Mouse (Mus musculus): Measurements from ENCODE around the gene Tnnt2. TPM values are rescaled to one million over a fixed set of nuclear protein-coding genes. Genes with fewer than 3 reads are reported as not detected.

The Tnnt2 gene
- polyA plus RNA-seq, 1 experiment from 2014 or later = 0.82 TPM

GRCm38 (mm10) chr1:135899991-135900515 is 63.9 kb downstream of the Tnnt2 start:
- Histone ChIP-seq H3K9me3 (ENCODE audit: control insufficient read depth, low read length) (no peaks in the 10 kb centered on the region), H3K27ac (ENCODE audit: low read depth, low read length) (no peak overlapping the region), H3K27me3 (ENCODE audit: control insufficient read depth, insufficient read depth, low read length) (no peaks in the 10 kb centered on the region), H3K4me3 (ENCODE audit: low read depth, low read length) (no peak overlapping the region), H3K4me2 (no peak overlapping the region), H3K9ac (ENCODE audit: low read length) (no peak overlapping the region), H3K4me1 (ENCODE audit: control insufficient read depth, insufficient read depth, low read length) (no peaks in the 10 kb centered on the region), H3K36me3 (ENCODE audit: control insufficient read depth, insufficient read depth, low read length) (no peaks in the 10 kb centered on the region)
- no peak for DNase-seq (ENCODE audit: low spot score, missing footprints)
- 77% methylated on average over 7 of the region's 7 CpGs for WGBS
- ATAC-seq (ENCODE audit: low FRiP score) = no peak

Other genes starting within 250 kb of the Tnnt2 start
- 10.4 and 13.3 TPM in 2 replicates for gene Nav1, start 229.1 kb upstream of the Tnnt2 start, polyA plus RNA-seq (2014; fragmentation: Nextera tagmentation; extraction: Ambion mirVana)
- gene Csrp1, start 116.3 kb upstream of the Tnnt2 start, polyA plus RNA-seq (2014; fragmentation: Nextera tagmentation; extraction: Ambion mirVana) = 33.2 and 34.1 TPM in 2 replicates
- 16.9 and 19.4 TPM in 2 replicates for gene Phlda3, start 70.2 kb upstream of the Tnnt2 start, polyA plus RNA-seq (2014; fragmentation: Nextera tagmentation; extraction: Ambion mirVana)
- 0.95 and 1.3 TPM in 2 replicates for gene Tnni1, start 56.9 kb upstream of the Tnnt2 start, polyA plus RNA-seq (2014; fragmentation: Nextera tagmentation; extraction: Ambion mirVana)
- gene Lad1, start 17.8 kb upstream of the Tnnt2 start, polyA plus RNA-seq (2014; fragmentation: Nextera tagmentation; extraction: Ambion mirVana) = 0.36 and 0.37 TPM in 2 replicates
- gene Pkp1, start 82.9 kb downstream of the Tnnt2 start, polyA plus RNA-seq (2014; fragmentation: Nextera tagmentation; extraction: Ambion mirVana) = 0.04 and 0.11 TPM in 2 replicates
- gene Igfn1, start 170.0 kb downstream of the Tnnt2 start, polyA plus RNA-seq (2014; fragmentation: Nextera tagmentation; extraction: Ambion mirVana) = 0.04 TPM in 1 of 2 replicates, not detected in the other
- 58.8 and 60.9 TPM in 2 replicates for gene Tmem9, start 171.8 kb downstream of the Tnnt2 start, polyA plus RNA-seq (2014; fragmentation: Nextera tagmentation; extraction: Ambion mirVana)
- gene Ascl5, start 214.4 kb downstream of the Tnnt2 start, polyA plus RNA-seq (2014; fragmentation: Nextera tagmentation; extraction: Ambion mirVana) = not detected in 2 replicates
- gene Cacna1s, start 216.4 kb downstream of the Tnnt2 start, polyA plus RNA-seq (2014; fragmentation: Nextera tagmentation; extraction: Ambion mirVana) = 0.06 and 0.23 TPM in 2 replicates

All from midbrain, embryonic 11.5 days (tissue).